Mouse (Mus musculus) stomach, embryonic 14.5 days (tissue): Measurements from ENCODE around the gene Map4k4. TPM values are rescaled to one million over a fixed set of nuclear protein-coding genes. Genes with fewer than 3 reads are reported as not detected.

Experiments used
- ATAC-seq: fragments of 200-750 bp; cut with Nextera tagmentation; 2 replicates; pipeline ENCODE4 v1.8.0; 2017; ENCODE audit warnings: low read depth, moderate TSS enrichment; ENCODE audit not compliant: insufficient number of reproducible peaks, insufficient read depth, low FRiP score
- H3K27ac ChIP-seq: fragments of 300-500 bp; sonication (generic); 2 replicates; pipeline ENCODE4 v1.5.1; 2014; ENCODE audit warnings: mild to moderate bottlenecking, low read length, moderate library complexity, mixed read lengths
- H3K27me3 ChIP-seq: fragments of 300-500 bp; sonication (generic); 2 replicates; pipeline ENCODE4 v1.6.1; 2014; ENCODE audit warnings: low read length, control low read depth, mixed read lengths; ENCODE audit not compliant: control insufficient read depth, insufficient read depth
- H3K36me3 ChIP-seq: fragments of 300-500 bp; sonication (generic); 2 replicates; pipeline ENCODE4 v1.6.1; 2014; ENCODE audit warnings: mild to moderate bottlenecking, control low read depth, low read length, moderate library complexity, mixed read lengths; ENCODE audit not compliant: control insufficient read depth, insufficient read depth
- H3K4me1 ChIP-seq: fragments of 300-500 bp; sonication (generic); 2 replicates; pipeline ENCODE4 v1.6.1; 2014; ENCODE audit warnings: low read length, control low read depth, mixed read lengths; ENCODE audit not compliant: control insufficient read depth, insufficient read depth
- H3K4me2 ChIP-seq: fragments of 300-500 bp; sonication (generic); replicated peaks from 2 replicates; pipeline ENCODE4 v1.6.1; 2014; ENCODE audit warnings: low read depth, low read length, control low read depth
- H3K4me3 ChIP-seq: fragments of 300-500 bp; sonication (generic); 2 replicates; pipeline ENCODE4 v1.5.1; 2014; ENCODE audit warnings: low read depth, low read length, control low read depth
- H3K9ac ChIP-seq: fragments of 300-500 bp; sonication (generic); replicated peaks from 2 replicates; pipeline ENCODE4 v1.6.1; 2014; ENCODE audit warnings: low read depth, mild to moderate bottlenecking, control low read depth, low read length, moderate library complexity, mixed read lengths
- H3K9me3 ChIP-seq: fragments of 300-500 bp; sonication (generic); 2 replicates; pipeline ENCODE4 v1.6.1; 2016; ENCODE audit warnings: low read depth, low read length, control low read depth; ENCODE audit not compliant: control insufficient read depth
- WGBS: fragments of 180-500 bp; shearing (Covaris S2); extraction: QIAGEN DNeasy Blood & Tissue Kit; methylation state at CpG from one replicate; pipeline ENCODE4 v1.1.7; 2014; 5-methylcytosine and 5-hydroxymethylcytosine counted together
- polyA plus RNA-seq: library from polyadenylated mRNA; unstranded; fragments of >200 nt; fragmentation: Nextera tagmentation; extraction: Ambion mirVana; gene quantifications from 2 replicates; pipeline ENCODE4 v1.2.1, GENCODE M21; 2014

Map4k4 gene
- polyA plus RNA-seq, 1 experiment from 2014 or later = 42.6 TPM

DNA sequence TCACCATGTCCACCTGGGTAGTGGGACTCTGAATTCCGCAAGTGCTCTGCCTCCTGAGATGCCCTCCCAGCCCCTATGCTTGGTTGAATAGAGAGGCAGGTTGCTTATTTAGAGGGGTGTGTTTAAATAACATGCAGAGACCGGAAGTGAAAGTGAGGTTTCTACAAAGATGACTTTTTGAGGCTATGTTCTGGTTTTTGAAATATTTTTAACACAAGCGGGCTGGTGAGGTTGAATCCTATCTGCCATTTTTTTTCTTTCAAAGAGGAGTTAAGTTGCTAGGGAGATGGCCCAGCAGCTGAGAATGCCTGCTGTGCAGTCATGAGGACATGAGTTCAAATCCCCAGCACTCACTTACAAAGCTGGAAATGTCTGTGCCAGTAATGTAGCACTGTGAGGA, 4.0 kb downstream of the Map4k4 start:
- WGBS = 79% methylated on average over 3 of the region's 3 CpGs
- no peak overlapping the region; the same call in 1 of the 2 replicates for H3K4me3 ChIP-seq
- H3K9me3 ChIP-seq = no peaks in the 10 kb centered on the region
- H3K4me1 ChIP-seq = peaks cover 39% of the 10 kb centered on the region
- 0 out of 2 replicates have a peak overlapping the region, but pooled peaks have one; percentile 5 for H3K4me2 ChIP-seq
- no peaks in the 10 kb centered on the region for H3K27me3 ChIP-seq
- H3K9ac ChIP-seq = no peak overlapping the region
- no peak for ATAC-seq
- no peak overlapping the region for H3K27ac ChIP-seq
- peaks cover 3% of the 10 kb centered on the region; the same call in 1 of the 2 replicates for H3K36me3 ChIP-seq

DNA sequence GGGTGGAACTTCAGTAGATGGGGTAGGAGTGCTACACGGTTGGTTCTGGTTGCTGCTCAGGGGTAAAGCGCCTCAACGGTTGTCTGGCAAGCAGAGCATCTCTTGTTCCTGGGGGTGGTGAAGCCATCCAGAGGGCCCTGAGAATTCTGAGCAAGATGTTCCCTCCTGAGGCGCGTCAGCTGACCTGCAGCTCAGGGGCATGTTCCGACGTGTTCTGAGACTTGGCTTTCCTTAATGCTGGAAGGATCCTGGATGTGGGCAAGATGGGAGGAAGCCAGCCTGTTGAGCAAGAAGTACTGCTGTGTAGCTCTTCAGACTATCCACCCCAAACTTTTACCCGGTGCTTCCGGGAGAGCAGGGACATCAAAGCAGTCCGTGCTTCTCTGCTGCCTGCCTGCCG, 6.2 kb downstream of the Map4k4 start:
- H3K4me3 ChIP-seq = no peak overlapping the region
- peaks cover 9% of the 10 kb centered on the region; the same call in 1 of the 2 replicates for H3K36me3 ChIP-seq
- no peaks in the 10 kb centered on the region for H3K9me3 ChIP-seq
- H3K4me2 ChIP-seq = no peak overlapping the region
- H3K4me1 ChIP-seq = peaks cover 37% of the 10 kb centered on the region
- no peak overlapping the region for H3K27ac ChIP-seq
- no peaks in the 10 kb centered on the region for H3K27me3 ChIP-seq
- no peak overlapping the region for H3K9ac ChIP-seq
- no peak for ATAC-seq
- WGBS = 57% methylated on average over 11 of the region's 11 CpGs

DNA sequence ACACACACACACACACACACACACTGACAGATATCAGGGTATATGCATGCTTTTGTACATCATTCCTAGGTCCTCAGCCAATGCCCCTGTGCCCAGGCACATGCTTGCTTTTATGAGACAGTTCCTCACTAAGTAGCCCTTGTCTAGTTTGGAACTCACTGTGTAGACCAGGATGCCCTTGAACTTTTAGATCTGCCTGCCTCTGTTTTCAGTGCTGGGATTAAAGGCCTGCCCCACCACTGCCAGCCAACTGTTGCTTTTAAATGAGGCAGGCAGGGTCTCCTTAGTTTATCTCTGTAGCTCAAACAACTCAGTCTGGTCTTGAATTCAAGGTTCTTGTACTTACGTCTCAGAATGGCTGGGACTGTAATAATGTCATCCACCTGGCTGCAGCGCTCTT, 8.3 kb downstream of the Map4k4 start:
- Histone ChIP-seq H3K36me3 (peaks cover 13% of the 10 kb centered on the region; the same call in 1 of the 2 replicates), H3K4me1 (peaks cover 27% of the 10 kb centered on the region; the same call in 1 of the 2 replicates)
- 82% methylated on average over 2 of the region's 2 CpGs for WGBS

GRCm38 (mm10) chr1:39911446-39911845, 10.7 kb downstream of the Map4k4 start:
- Histone ChIP-seq H3K27ac (no peak overlapping the region), H3K4me1 (peaks cover 10% of the 10 kb centered on the region; the same call in 1 of the 2 replicates), H3K36me3 (peaks cover 10% of the 10 kb centered on the region; the same call in 1 of the 2 replicates), H3K27me3 (no peaks in the 10 kb centered on the region), H3K9ac (no peak overlapping the region), H3K9me3 (peaks cover 3% of the 10 kb centered on the region; the same call in 1 of the 2 replicates), H3K4me3 (no peak overlapping the region), H3K4me2 (no peak overlapping the region)
- WGBS = 71% methylated on average over 3 of the region's 3 CpGs
- no peak for ATAC-seq

More for the DNA sequence above, 8.3 kb downstream of the Map4k4 start:
- no peaks in the 10 kb centered on the region for H3K9me3 ChIP-seq
- H3K27me3 ChIP-seq = no peaks in the 10 kb centered on the region
- H3K9ac ChIP-seq = no peak overlapping the region
- no peak overlapping the region for H3K4me2 ChIP-seq
- no peak overlapping the region for H3K4me3 ChIP-seq
- H3K27ac ChIP-seq = no peak overlapping the region; the same call in 1 of the 2 replicates
- ATAC-seq = no peak

DNA sequence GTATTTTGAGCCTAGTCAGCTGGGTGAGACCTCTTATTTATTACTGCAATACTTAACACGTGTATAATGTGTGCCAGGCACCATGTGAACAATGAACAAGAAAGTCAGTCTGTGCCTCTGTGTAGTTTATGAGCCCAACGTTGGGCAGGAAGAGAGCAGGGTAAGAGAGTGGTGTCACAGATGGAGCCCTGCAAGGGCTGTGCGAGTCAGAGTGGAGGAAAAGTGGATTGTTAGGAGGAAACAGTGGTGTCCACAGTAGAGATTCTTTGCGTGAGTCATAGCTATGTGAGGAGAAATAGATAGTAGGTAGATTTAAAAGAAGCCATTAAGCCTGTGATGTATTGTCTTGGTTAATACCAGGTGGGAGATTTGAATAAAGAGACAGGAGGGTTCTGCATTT, 12.5 kb downstream of the Map4k4 start:
- Histone ChIP-seq H3K9ac (no peak overlapping the region), H3K4me2 (no peak overlapping the region), H3K9me3 (peaks cover 3% of the 10 kb centered on the region; the same call in 1 of the 2 replicates), H3K4me1 (peaks cover 8% of the 10 kb centered on the region; the same call in 1 of the 2 replicates), H3K27me3 (no peaks in the 10 kb centered on the region), H3K36me3 (peaks cover 10% of the 10 kb centered on the region; the same call in 1 of the 2 replicates), H3K27ac (no peak overlapping the region), H3K4me3 (no peak overlapping the region)
- 64% methylated on average over 4 of the region's 4 CpGs for WGBS
- no peak for ATAC-seq

GRCm38 (mm10) chr1:39916144-39916543, 15.4 kb downstream of the Map4k4 start:
- Histone ChIP-seq H3K9ac (no peak overlapping the region), H3K36me3 (peaks cover 6% of the 10 kb centered on the region; the same call in 1 of the 2 replicates), H3K4me3 (no peak overlapping the region), H3K9me3 (peaks cover 3% of the 10 kb centered on the region; the same call in 1 of the 2 replicates), H3K4me1 (peaks cover 9% of the 10 kb centered on the region), H3K27me3 (no peaks in the 10 kb centered on the region), H3K27ac (no peak overlapping the region), H3K4me2 (no peak overlapping the region)
- no peak for ATAC-seq
- WGBS = 95% methylated on average over 4 of the region's 4 CpGs

DNA sequence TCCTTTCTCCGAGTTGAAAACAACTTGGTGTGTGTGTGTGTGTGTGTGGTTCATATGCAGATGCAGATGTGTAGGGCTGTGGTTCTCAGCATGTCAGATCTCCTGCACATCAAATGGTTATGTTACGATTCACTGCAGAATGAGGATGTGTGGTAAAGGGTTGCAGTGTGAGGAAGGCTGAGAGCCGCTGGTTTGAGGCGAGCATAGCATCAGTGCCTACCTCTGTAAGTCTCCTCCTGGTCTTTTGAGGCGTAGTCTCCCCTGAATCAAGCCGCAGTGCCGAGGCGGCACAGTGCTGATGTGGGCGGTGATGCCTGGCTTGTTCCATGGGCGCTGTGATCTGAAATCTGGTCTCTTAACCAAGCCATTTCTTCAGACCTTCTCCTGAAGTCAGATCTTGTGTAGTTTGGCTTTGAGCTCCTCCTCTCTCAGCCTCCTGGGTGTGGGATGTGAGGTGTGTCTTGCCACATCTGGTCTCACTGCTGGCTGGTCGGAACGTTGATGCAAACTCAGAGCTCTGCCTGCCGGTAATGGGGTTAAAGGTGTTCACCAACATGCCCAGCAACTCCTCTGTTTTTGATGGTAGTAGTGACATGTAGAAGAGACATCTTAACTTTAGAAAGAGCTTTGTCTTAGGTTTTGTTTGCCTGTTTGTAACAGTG, 17.3 kb downstream of the Map4k4 start:
- no peaks in the 10 kb centered on the region; the same call in 1 of the 2 replicates for H3K36me3 ChIP-seq
- ATAC-seq = no peak
- H3K4me3 ChIP-seq = no peak overlapping the region
- no peak overlapping the region for H3K9ac ChIP-seq
- WGBS = 79% methylated on average over 13 of the region's 13 CpGs
- no peak overlapping the region for H3K4me2 ChIP-seq
- H3K27me3 ChIP-seq = no peaks in the 10 kb centered on the region
- H3K9me3 ChIP-seq = peaks cover 3% of the 10 kb centered on the region; the same call in 1 of the 2 replicates
- H3K27ac ChIP-seq = no peak overlapping the region
- peaks cover 17% of the 10 kb centered on the region for H3K4me1 ChIP-seq

- no peak overlapping the region for H3K9ac ChIP-seq
- 62% methylated on average over 7 of the region's 7 CpGs for WGBS
- H3K36me3 ChIP-seq = no peaks in the 10 kb centered on the region; the same call in 1 of the 2 replicates
- H3K9me3 ChIP-seq = peaks cover 3% of the 10 kb centered on the region; the same call in 1 of the 2 replicates
- H3K27ac ChIP-seq = no peak overlapping the region
- H3K27me3 ChIP-seq = no peaks in the 10 kb centered on the region
- no peak overlapping the region for H3K4me3 ChIP-seq
- no peak for ATAC-seq
- H3K4me1 ChIP-seq = peaks cover 22% of the 10 kb centered on the region
- H3K4me2 ChIP-seq = no peak overlapping the region
These were observed 17.9 kb downstream of the Map4k4 start for GRCm38 (mm10) chr1:39918517-39919115.
